Mouse (Mus musculus) E14TG2a.4 (cell line): Measurements from ENCODE around the gene Rap1gap2.

ENCODE experiments used
- CTCF ChIP-seq: conservative IDR thresholded peaks from 2 replicates; pipeline ENCODE4 v1.5.1; 2014; ENCODE audit warnings: low read length
- NANOG ChIP-seq: IDR thresholded peaks from 2 replicates; pipeline ENCODE4 v1.6.1; 2014; ENCODE audit warnings: borderline replicate concordance, low read length, mixed read lengths

GRCm38 (mm10) chr11:74379166-74379873 is 231.4 kb downstream of the Rap1gap2 start:
- no peak for TF ChIP-seq CTCF
- 0 out of 2 replicates have a peak, but pooled peaks have one; percentile 17 for TF ChIP-seq NANOG
